Mouse (Mus musculus) intestine, postnatal 0 days (tissue): Measurements from ENCODE around the gene Cnp. TPM values are rescaled to one million over a fixed set of nuclear protein-coding genes. Genes with fewer than 3 reads are reported as not detected.
A peak's percentile ranks its signal among the peaks of the same experiment; 100 is the strongest.
"Not testable (repeated sequence)": the region's sequence is repeated elsewhere in the genome, so short reads cannot be mapped to it uniquely, and the experiment has no call there.

ENCODE experiments used
- ATAC-seq: fragments of 200-750 bp; cut with Nextera tagmentation; 2 replicates; pipeline ENCODE4 v1.8.0; 2017; ENCODE audit warnings: mild to moderate bottlenecking, moderate TSS enrichment, moderate library complexity
- H3K27ac ChIP-seq: fragments of 300-500 bp; sonication (generic); 2 replicates; pipeline ENCODE4 v1.5.1; 2014; ENCODE audit warnings: mild to moderate bottlenecking, low read depth, low read length, moderate library complexity
- H3K27me3 ChIP-seq: fragments of 300-500 bp; sonication (generic); replicated peaks from 2 replicates; pipeline ENCODE4 v1.6.1; 2014; ENCODE audit warnings: low read length, mixed read lengths; ENCODE audit not compliant: control insufficient read depth, insufficient read depth
- H3K36me3 ChIP-seq: fragments of 300-500 bp; sonication (generic); 2 replicates; pipeline ENCODE4 v1.6.1; 2014; ENCODE audit warnings: mild to moderate bottlenecking, moderate library complexity; ENCODE audit not compliant: control insufficient read depth, insufficient read depth
- H3K4me1 ChIP-seq: fragments of 300-500 bp; sonication (generic); replicated peaks from 2 replicates; pipeline ENCODE4 v1.6.1; 2014; ENCODE audit warnings: antibody characterized with exemption, low read length, mixed read lengths; ENCODE audit not compliant: control insufficient read depth, insufficient read depth
- H3K4me2 ChIP-seq: fragments of 300-500 bp; sonication (generic); replicated peaks from 2 replicates; pipeline ENCODE4 v1.6.1; 2014; ENCODE audit warnings: low read depth, mild to moderate bottlenecking, moderate library complexity
- H3K4me3 ChIP-seq: fragments of 300-500 bp; sonication (generic); 2 replicates; pipeline ENCODE4 v1.5.1; 2014; ENCODE audit warnings: low read depth, low read length
- H3K9ac ChIP-seq: fragments of 300-500 bp; sonication (generic); 2 replicates; pipeline ENCODE4 v1.6.1; 2014; ENCODE audit warnings: mild to moderate bottlenecking, low read depth, low read length
- H3K9me3 ChIP-seq: fragments of 300-500 bp; sonication (generic); 2 replicates; pipeline ENCODE4 v1.6.1; 2016; ENCODE audit warnings: mixed run types; ENCODE audit not compliant: control insufficient read depth
- CTCF ChIP-seq: sonication (generic); IDR thresholded peaks from 2 replicates; pipeline ENCODE4 v1.5.1; 2016; ENCODE audit warnings: low read depth, mild to moderate bottlenecking, control low read depth, antibody characterized with exemption, moderate library complexity
- whole genome bisulfite sequencing: fragments of 180-500 bp; shearing (Covaris S2); extraction: QIAGEN DNeasy Blood & Tissue Kit; methylation state at CpG from one replicate; pipeline ENCODE4 v1.1.7; 2014; 5-methylcytosine and 5-hydroxymethylcytosine counted together
- polyA plus RNA-seq: library from polyadenylated mRNA; unstranded; fragments of >200 nt; fragmentation: Nextera tagmentation; extraction: Ambion mirVana; gene quantifications from 2 replicates; pipeline ENCODE4 v1.2.1, GENCODE M21; 2015

Cnp gene
- polyA plus RNA-seq, 1 experiment from 2014 or later = 15.6 TPM

- no peak for TF ChIP-seq CTCF
- WGBS = 24% methylated on average over 19 of the region's 19 CpGs
- Histone ChIP-seq H3K9ac (0 out of 2 replicates have a peak overlapping the region, but pooled peaks have one; percentile 66), H3K4me3 (peak overlapping the region; percentile 79), H3K9me3 (no peaks in the 10 kb centered on the region), H3K4me2 (peak overlapping the region; percentile 74), H3K27ac (peak overlapping the region; percentile 41; the same call in 1 of the 2 replicates), H3K27me3 (no peaks in the 10 kb centered on the region), H3K36me3 (no peaks in the 10 kb centered on the region), H3K4me1 (peaks cover 13% of the 10 kb centered on the region)
- ATAC-seq = peak; percentile 4; the same call in 1 of the 2 replicates
Measured at GRCm38 (mm10) chr11:100528375-100529165, 46.1 kb upstream of the Cnp start.

GRCm38 (mm10) chr11:100533871-100534270 is 40.8 kb upstream of the Cnp start:
- WGBS = 82% methylated on average over 6 of the region's 6 CpGs
- Histone ChIP-seq H3K4me1 (no peaks in the 10 kb centered on the region), H3K27me3 (no peaks in the 10 kb centered on the region), H3K27ac (no peak overlapping the region), H3K9ac (no peak overlapping the region), H3K4me3 (no peak overlapping the region), H3K4me2 (no peak overlapping the region), H3K9me3 (no peaks in the 10 kb centered on the region), H3K36me3 (no peaks in the 10 kb centered on the region)
- ATAC-seq = no peak
- TF ChIP-seq CTCF = no peak

GRCm38 (mm10) chr11:100534411-100534810 is 40.3 kb upstream of the Cnp start:
- not testable (repeated sequence) for H3K36me3 ChIP-seq, H3K27ac ChIP-seq, H3K9me3 ChIP-seq, H3K4me1 ChIP-seq, H3K4me3 ChIP-seq, H3K9ac ChIP-seq, H3K4me2 ChIP-seq, ATAC-seq, H3K27me3 ChIP-seq
- WGBS = 81% methylated on average over 2 of the region's 2 CpGs

- H3K27me3 ChIP-seq, ATAC-seq, H3K27ac ChIP-seq, H3K4me2 ChIP-seq, H3K9ac ChIP-seq, H3K4me3 ChIP-seq, H3K36me3 ChIP-seq, H3K4me1 ChIP-seq, H3K9me3 ChIP-seq: not testable (repeated sequence)
- WGBS = 90% methylated on average over 6 of the region's 6 CpGs
Measured at GRCm38 (mm10) chr11:100534821-100535220, 39.9 kb upstream of the Cnp start.

- TF ChIP-seq CTCF = no peak
- no peak for ATAC-seq
- Histone ChIP-seq H3K27ac (no peak overlapping the region), H3K4me1 (no peaks in the 10 kb centered on the region), H3K27me3 (no peaks in the 10 kb centered on the region), H3K36me3 (no peaks in the 10 kb centered on the region), H3K4me2 (no peak overlapping the region), H3K9me3 (no peaks in the 10 kb centered on the region), H3K4me3 (no peak overlapping the region), H3K9ac (no peak overlapping the region)
- WGBS = 86% methylated on average over 1 of the region's 1 CpGs
Measured at GRCm38 (mm10) chr11:100535996-100536395, 38.7 kb upstream of the Cnp start.

- Histone ChIP-seq H3K4me1 (no peaks in the 10 kb centered on the region), H3K9me3 (no peaks in the 10 kb centered on the region), H3K9ac (no peak overlapping the region), H3K27ac (no peak overlapping the region), H3K27me3 (no peaks in the 10 kb centered on the region), H3K4me2 (no peak overlapping the region), H3K4me3 (no peak overlapping the region), H3K36me3 (no peaks in the 10 kb centered on the region)
- no peak for TF ChIP-seq CTCF
- ATAC-seq = no peak
Measured at GRCm38 (mm10) chr11:100536466-100536865, 38.2 kb upstream of the Cnp start.
